Mouse (Mus musculus) liver, adult 2 months (tissue): ENCODE measurements around the gene Sort1. TPM values are rescaled to one million over a fixed set of nuclear protein-coding genes. Genes with fewer than 3 reads are reported as not detected.

Experiments used
- DNase-seq: peaks from one replicate; pipeline ENCODE4 v3.0.0-alpha.2; 2011; ENCODE audit warnings: low read depth, low spot score; ENCODE audit errors: extremely low read depth
- H3K27ac ChIP-seq: fragments of 200-500 bp; replicated peaks from 2 replicates; pipeline ENCODE4 v1.5.1; 2012; ENCODE audit warnings: low read depth, mild to moderate bottlenecking, control low read depth, inconsistent platforms, low read length; ENCODE audit not compliant: insufficient read depth
- H3K27me3 ChIP-seq: fragments of 200-500 bp; 2 replicates; pipeline ENCODE4 v1.6.1; 2012; ENCODE audit warnings: mild to moderate bottlenecking, moderate library complexity, low read length, inconsistent platforms; ENCODE audit not compliant: control insufficient read depth, insufficient read depth
- H3K36me3 ChIP-seq: fragments of 200-500 bp; 2 replicates; pipeline ENCODE4 v1.6.1; 2012; ENCODE audit warnings: low read length, inconsistent platforms; ENCODE audit not compliant: control insufficient read depth, insufficient read depth
- H3K4me1 ChIP-seq: fragments of 200-500 bp; 2 replicates; pipeline ENCODE4 v1.6.1; 2011; ENCODE audit warnings: low read length; ENCODE audit not compliant: control insufficient read depth, insufficient read depth
- H3K4me3 ChIP-seq: fragments of 200-500 bp; 2 replicates; pipeline ENCODE4 v1.5.1; 2011; ENCODE audit warnings: low read depth, mild to moderate bottlenecking, control low read depth, low read length, moderate library complexity; ENCODE audit not compliant: insufficient read depth
- H3K79me2 ChIP-seq: fragments of 200-500 bp; 2 replicates; pipeline ENCODE4 v1.6.1; 2012; ENCODE audit warnings: inconsistent platforms, mild to moderate bottlenecking, low read length, moderate library complexity; ENCODE audit not compliant: control insufficient read depth, insufficient read depth
- H3K9ac ChIP-seq: fragments of 200-500 bp; 2 replicates; pipeline ENCODE4 v1.6.1; 2012; ENCODE audit warnings: low read depth, mild to moderate bottlenecking, control low read depth, inconsistent platforms, low read length
- CTCF ChIP-seq: fragments of 200-500 bp; IDR thresholded peaks from 2 replicates; pipeline ENCODE4 v1.5.1; 2011; ENCODE audit warnings: low read depth, low read length, control low read depth
- POLR2A ChIP-seq: fragments of 200-500 bp; IDR thresholded peaks from 2 replicates; pipeline ENCODE4 v1.6.1; 2011; ENCODE audit warnings: low read length, control low read depth; ENCODE audit not compliant: insufficient read depth; ENCODE audit errors: extremely low read depth
- WGBS: fragments of 180-500 bp; shearing (Covaris S2); methylation state at CpG from one replicate; pipeline ENCODE4 v1.1.7; 2018; 5-methylcytosine and 5-hydroxymethylcytosine counted together
- polyA plus RNA-seq: library from polyadenylated mRNA; depleted of rRNA; stranded (reverse); fragments of >200 nt; gene quantifications from 2 replicates; pipeline ENCODE4 v1.2.3, GENCODE M21; 2012
- total RNA-seq: library from RNA; depleted of rRNA; stranded (reverse); fragments of >200 nt; gene quantifications from 2 replicates; pipeline ENCODE4 v1.2.3, GENCODE M21; 2014

The Sort1 gene
- total and polyA plus RNA-seq, 2 experiments = 6.5 to 8.3 TPM

- H3K36me3 ChIP-seq = no peaks in the 10 kb centered on the region
- no peak overlapping the region for H3K27ac ChIP-seq
- no peaks in the 10 kb centered on the region; the same call in 1 of the 2 replicates for H3K79me2 ChIP-seq
- peak; percentile 99 for DNase-seq
- H3K4me3 ChIP-seq = no peak overlapping the region
- H3K4me1 ChIP-seq = peaks cover 11% of the 10 kb centered on the region
- no peak overlapping the region for H3K9ac ChIP-seq
- 0 out of 2 replicates have a peak, but pooled peaks have one; percentile 7 for TF ChIP-seq CTCF
- no peak for TF ChIP-seq POLR2A
- no peaks in the 10 kb centered on the region for H3K27me3 ChIP-seq
Observed at GRCm38 (mm10) chr3:108310921-108311341, 27.0 kb downstream of the Sort1 start.

DNA sequence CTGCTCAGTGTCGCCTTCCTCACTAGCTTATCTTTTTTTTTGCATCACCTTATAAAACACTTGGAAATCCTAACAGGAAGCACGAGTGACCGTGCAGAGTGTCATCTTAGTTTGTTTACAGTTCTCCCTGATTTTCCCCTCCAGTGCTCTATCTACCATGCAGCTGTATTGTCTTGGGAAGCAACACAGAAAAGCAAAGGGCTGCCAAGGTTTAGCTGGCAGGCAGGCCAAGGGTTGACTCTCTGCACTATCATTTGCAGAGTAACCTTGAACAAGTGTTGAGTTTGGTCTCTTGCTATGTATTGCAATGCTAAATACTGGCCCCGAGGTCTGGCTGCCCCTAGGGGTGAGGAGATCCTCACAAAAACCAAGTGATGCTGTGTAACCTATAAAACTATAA lies 27.8 kb downstream of the Sort1 start:
- Histone ChIP-seq H3K36me3 (no peaks in the 10 kb centered on the region), H3K9ac (no peak overlapping the region), H3K27ac (no peak overlapping the region), H3K4me3 (no peak overlapping the region), H3K79me2 (no peaks in the 10 kb centered on the region; the same call in 1 of the 2 replicates), H3K27me3 (no peaks in the 10 kb centered on the region), H3K4me1 (peaks cover 11% of the 10 kb centered on the region)
- WGBS = 6% methylated on average over 4 of the region's 4 CpGs
- peak; percentile 81 for DNase-seq
- TF ChIP-seq CTCF (no peak), POLR2A (no peak)

DNA sequence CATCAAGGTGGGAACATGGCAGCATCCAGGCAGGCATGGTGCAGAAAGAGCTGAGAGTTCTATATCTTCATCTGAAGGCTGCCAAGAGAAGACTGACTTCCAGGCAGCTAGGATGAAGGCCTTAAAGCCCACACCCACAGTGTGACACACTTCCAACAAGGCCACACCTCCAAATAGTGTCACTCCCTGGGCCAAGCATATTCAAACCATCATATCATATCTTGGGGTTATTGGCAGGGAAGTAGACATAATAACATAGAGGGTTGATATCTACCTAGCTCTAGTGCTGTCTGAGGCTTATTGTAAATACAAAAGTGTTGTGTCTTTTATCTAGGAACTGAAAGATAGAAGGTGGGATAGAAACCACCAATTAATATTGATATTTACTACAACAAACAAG lies 28.5 kb downstream of the Sort1 start:
- Histone ChIP-seq H3K36me3 (no peaks in the 10 kb centered on the region), H3K27me3 (no peaks in the 10 kb centered on the region), H3K4me3 (no peak overlapping the region), H3K79me2 (no peaks in the 10 kb centered on the region; the same call in 1 of the 2 replicates), H3K9ac (no peak overlapping the region), H3K27ac (no peak overlapping the region), H3K4me1 (peaks cover 11% of the 10 kb centered on the region)
- TF ChIP-seq POLR2A (no peak), CTCF (no peak)
- no peak for DNase-seq

GRCm38 (mm10) chr3:108313138-108313537 lies 29.3 kb downstream of the Sort1 start:
- TF ChIP-seq POLR2A (no peak), CTCF (no peak)
- H3K9ac ChIP-seq = no peak overlapping the region
- H3K79me2 ChIP-seq = no peaks in the 10 kb centered on the region; the same call in 1 of the 2 replicates
- no peak overlapping the region for H3K27ac ChIP-seq
- 86% methylated on average over 4 of the region's 4 CpGs for WGBS
- H3K36me3 ChIP-seq = no peaks in the 10 kb centered on the region
- H3K4me3 ChIP-seq = no peak overlapping the region
- H3K27me3 ChIP-seq = no peaks in the 10 kb centered on the region
- H3K4me1 ChIP-seq = peaks cover 11% of the 10 kb centered on the region
- DNase-seq = no peak

GRCm38 (mm10) chr3:108314038-108314675 lies 30.3 kb downstream of the Sort1 start:
- peak; percentile 90 for DNase-seq
- H3K36me3 ChIP-seq = no peaks in the 10 kb centered on the region
- WGBS = 33% methylated on average over 8 of the region's 8 CpGs

DNA sequence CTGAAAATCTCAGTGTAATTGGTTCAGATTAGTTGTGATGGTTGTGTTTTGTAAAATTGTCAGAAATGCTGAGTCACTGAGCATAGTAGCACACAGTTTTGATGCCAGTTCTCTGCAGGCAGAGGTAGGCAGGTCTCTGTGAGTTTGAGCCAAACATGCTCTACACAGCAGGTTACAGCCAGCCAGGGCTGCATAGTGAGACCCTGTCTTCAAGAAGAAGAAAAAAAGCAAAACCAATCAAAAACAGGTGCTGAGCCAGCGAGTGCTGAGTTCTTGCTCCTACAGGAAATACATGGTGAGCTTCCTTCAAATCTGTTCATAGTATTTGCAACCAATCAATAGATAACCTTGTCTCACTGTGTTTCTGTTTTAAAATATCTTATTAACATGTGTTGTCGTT lies 34.6 kb downstream of the Sort1 start:
- Histone ChIP-seq H3K27me3 (no peaks in the 10 kb centered on the region), H3K36me3 (no peaks in the 10 kb centered on the region), H3K27ac (no peak overlapping the region), H3K9ac (no peak overlapping the region), H3K4me1 (peaks cover 6% of the 10 kb centered on the region), H3K4me3 (no peak overlapping the region), H3K79me2 (no peaks in the 10 kb centered on the region; the same call in 1 of the 2 replicates)
- peak; percentile 49 for DNase-seq
- 35% methylated on average over 2 of the region's 2 CpGs for WGBS
- TF ChIP-seq CTCF = no peak
- TF ChIP-seq POLR2A = no peak

More at GRCm38 (mm10) chr3:108314038-108314675, 30.3 kb downstream of the Sort1 start:
- Histone ChIP-seq H3K79me2 (no peaks in the 10 kb centered on the region; the same call in 1 of the 2 replicates), H3K9ac (no peak overlapping the region), H3K27ac (peak overlapping the region; percentile 53), H3K4me1 (peaks cover 15% of the 10 kb centered on the region), H3K4me3 (no peak overlapping the region), H3K27me3 (no peaks in the 10 kb centered on the region)
- TF ChIP-seq CTCF (no peak), POLR2A (no peak)
